Mouse (Mus musculus) MEL (cell line): ENCODE data around the gene Pla2g16. TPM values are rescaled to one million over a fixed set of nuclear protein-coding genes. Genes with fewer than 3 reads are reported as not detected.

Source experiments
- DNase-seq: peaks from one replicate; pipeline ENCODE4 v3.0.0; 2011; ENCODE audit warnings: low read depth, low spot score
- H3K27ac ChIP-seq: 2 replicates; pipeline ENCODE4 v1.5.1; 2012; ENCODE audit warnings: low read depth, mild to moderate bottlenecking, control low read depth, low read length, moderate library complexity; ENCODE audit not compliant: control insufficient read depth
- H3K27me3 ChIP-seq, 2 experiments: fragments of 150-350 bp in 1 of 2; sonication (generic) in 1 of 2; 2 replicates each; pipeline ENCODE4 v1.6.1; 2012; ENCODE audit warnings: low read length in 2 of 2, mild to moderate bottlenecking in 2 of 2, improper control_type of control experiment in 1 of 2, moderate library complexity in 1 of 2; ENCODE audit not compliant: insufficient read depth in 2 of 2, control insufficient read depth in 1 of 2
- H3K36me3 ChIP-seq, 2 experiments: 2 replicates each; pipeline ENCODE4 v1.6.1; 2012 to 2014; ENCODE audit warnings: low read length in 2 of 2, improper control_type of control experiment in 1 of 2, inconsistent platforms in 1 of 2, mild to moderate bottlenecking in 1 of 2; ENCODE audit not compliant: insufficient read depth in 2 of 2, control insufficient read depth in 1 of 2
- H3K4me1 ChIP-seq, 2 experiments: fragments of 150-350 bp in 1 of 2; sonication (generic) in 1 of 2; 2 replicates each; pipeline ENCODE4 v1.6.1; 2012; ENCODE audit warnings: low read length in 2 of 2, improper control_type of control experiment in 1 of 2, mild to moderate bottlenecking in 1 of 2; ENCODE audit not compliant: insufficient read depth in 2 of 2, control insufficient read depth in 1 of 2
- H3K4me3 ChIP-seq, 2 experiments: fragments of 150-350 bp in 1 of 2; sonication (generic) in 1 of 2; 2 replicates each; pipeline ENCODE4 v1.5.1; 2012; ENCODE audit warnings: low read depth in 2 of 2, low read length in 2 of 2, mild to moderate bottlenecking in 2 of 2, moderate library complexity in 2 of 2, control low read depth in 1 of 2, improper control_type of control experiment in 1 of 2; ENCODE audit not compliant: control insufficient read depth in 1 of 2, insufficient read depth in 1 of 2
- H3K79me2 ChIP-seq: 2 replicates; pipeline ENCODE4 v1.6.1; 2012; ENCODE audit warnings: mild to moderate bottlenecking, low read length, moderate library complexity; ENCODE audit not compliant: control insufficient read depth, poor library complexity, insufficient read depth
- H3K9ac ChIP-seq: 2 replicates; pipeline ENCODE4 v1.6.1; 2012; ENCODE audit warnings: low read depth, mild to moderate bottlenecking, control low read depth, low read length, moderate library complexity; ENCODE audit not compliant: control insufficient read depth, poor library complexity, severe bottlenecking
- H3K9me3 ChIP-seq: fragments of 150-350 bp; sonication (generic); replicated peaks from 2 replicates; pipeline ENCODE4 v1.6.1; 2012; ENCODE audit warnings: mild to moderate bottlenecking, low read length, improper control_type of control experiment, moderate library complexity; ENCODE audit not compliant: insufficient read depth
- BHLHE40 ChIP-seq: IDR thresholded peaks from 2 replicates; pipeline ENCODE4 v1.6.1; 2012; ENCODE audit warnings: low read depth, mild to moderate bottlenecking, inconsistent platforms, low read length, improper control_type of control experiment, borderline replicate concordance
- CHD1 ChIP-seq: IDR thresholded peaks from 2 replicates; pipeline ENCODE4 v1.6.1; 2012; ENCODE audit warnings: low read depth, mild to moderate bottlenecking, inconsistent platforms, low read length, improper control_type of control experiment
- CHD2 ChIP-seq: IDR thresholded peaks from 2 replicates; pipeline ENCODE4 v1.6.1; 2011; ENCODE audit warnings: low read length, improper control_type of control experiment
- CTCF ChIP-seq, 3 experiments: IDR thresholded peaks in 2 of 3; conservative IDR thresholded peaks in 1 of 3; 2 replicates each; pipeline ENCODE4 v1.5.1; 2011 to 2012; ENCODE audit warnings: low read length in 3 of 3, low read depth in 2 of 3, mild to moderate bottlenecking in 2 of 3, improper control_type of control experiment in 1 of 3, inconsistent platforms in 1 of 3, mixed read lengths in 1 of 3, moderate library complexity in 1 of 3; ENCODE audit not compliant: control insufficient read depth in 1 of 3, insufficient read depth in 1 of 3, poor library complexity in 1 of 3, severe bottlenecking in 1 of 3
- E2F4 ChIP-seq: IDR thresholded peaks from 2 replicates; pipeline ENCODE4 v1.6.1; 2011; ENCODE audit warnings: low read depth, low read length, improper control_type of control experiment, borderline replicate concordance
- ELF1 ChIP-seq: IDR thresholded peaks from 2 replicates; pipeline ENCODE4 v1.6.1; 2014; ENCODE audit warnings: low read depth, mild to moderate bottlenecking, inconsistent platforms, low read length, improper control_type of control experiment, moderate library complexity
- EP300 ChIP-seq, 2 experiments: IDR thresholded peaks; 2 replicates each; pipeline ENCODE4 v1.6.1; 2011; ENCODE audit warnings: improper control_type of control experiment in 2 of 2, low read length in 2 of 2, low read depth in 1 of 2, mild to moderate bottlenecking in 1 of 2
- GATA1 ChIP-seq: IDR thresholded peaks from 2 replicates; pipeline ENCODE4 v1.6.1; 2011; ENCODE audit warnings: low read depth, low read length, improper control_type of control experiment
- HCFC1 ChIP-seq: IDR thresholded peaks from 2 replicates; pipeline ENCODE4 v1.6.1; 2012; ENCODE audit warnings: low read depth, mild to moderate bottlenecking, inconsistent platforms, low read length, improper control_type of control experiment, moderate library complexity
- KAT2A ChIP-seq: conservative IDR thresholded peaks from 2 replicates; pipeline ENCODE4 v1.6.1; 2012; ENCODE audit warnings: low read depth, low read length, improper control_type of control experiment, inconsistent platforms
- MAFK ChIP-seq: IDR thresholded peaks from 2 replicates; pipeline ENCODE4 v1.6.1; 2011; ENCODE audit warnings: low read depth, mild to moderate bottlenecking, low read length, improper control_type of control experiment, borderline replicate concordance
- MAZ ChIP-seq: IDR thresholded peaks from 2 replicates; pipeline ENCODE4 v1.6.1; 2012; ENCODE audit warnings: low read depth, mild to moderate bottlenecking, inconsistent platforms, low read length, improper control_type of control experiment
- MXI1 ChIP-seq: IDR thresholded peaks from 2 replicates; pipeline ENCODE4 v1.6.1; 2011; ENCODE audit warnings: mild to moderate bottlenecking, low read depth, low read length, improper control_type of control experiment
- MYB ChIP-seq: IDR thresholded peaks from 2 replicates; pipeline ENCODE4 v1.6.1; 2011; ENCODE audit warnings: mild to moderate bottlenecking, low read depth, low read length, improper control_type of control experiment
- MYC ChIP-seq: IDR thresholded peaks from 2 replicates; pipeline ENCODE4 v1.6.1; 2011; ENCODE audit warnings: low read depth, mild to moderate bottlenecking, low read length, improper control_type of control experiment, moderate library complexity
- NELFE ChIP-seq: IDR thresholded peaks from 2 replicates; pipeline ENCODE4 v1.6.1; 2011; ENCODE audit warnings: low read depth, low read length, improper control_type of control experiment
- POLR2A ChIP-seq, 2 experiments: IDR thresholded peaks; 2 replicates each; pipeline ENCODE4 v1.6.1; 2011 to 2012; ENCODE audit warnings: low read length in 2 of 2, mild to moderate bottlenecking in 2 of 2, control low read depth in 1 of 2, improper control_type of control experiment in 1 of 2, low read depth in 1 of 2, moderate library complexity in 1 of 2; ENCODE audit not compliant: control insufficient read depth in 1 of 2, insufficient read depth in 1 of 2, poor library complexity in 1 of 2
- POLR2AphosphoS2 ChIP-seq: IDR thresholded peaks from 2 replicates; pipeline ENCODE4 v1.6.1; 2011; ENCODE audit warnings: low read length, improper control_type of control experiment
- POLR2AphosphoS5 ChIP-seq: IDR thresholded peaks from 2 replicates; pipeline ENCODE4 v1.6.1; 2012; ENCODE audit warnings: low read depth, borderline replicate concordance, mild to moderate bottlenecking, inconsistent platforms, low read length, moderate library complexity, mixed read lengths
- RAD21 ChIP-seq: IDR thresholded peaks from 2 replicates; pipeline ENCODE4 v1.6.1; 2011; ENCODE audit warnings: mild to moderate bottlenecking, low read depth, low read length, improper control_type of control experiment
- TAL1 ChIP-seq: IDR thresholded peaks from 2 replicates; pipeline ENCODE4 v1.6.1; 2012; ENCODE audit warnings: mild to moderate bottlenecking, inconsistent platforms, low read length, moderate library complexity, mixed read lengths
- TBP ChIP-seq: IDR thresholded peaks from 2 replicates; pipeline ENCODE4 v1.8.0; 2011; ENCODE audit warnings: low read depth, low read length, improper control_type of control experiment
- TCF12 ChIP-seq: IDR thresholded peaks from 2 replicates; pipeline ENCODE4 v1.6.1; 2014; ENCODE audit warnings: low read depth, mild to moderate bottlenecking, inconsistent platforms, low read length, improper control_type of control experiment, moderate library complexity
- UBTF ChIP-seq: IDR thresholded peaks from 2 replicates; pipeline ENCODE4 v1.6.1; 2012; ENCODE audit warnings: low read depth, mild to moderate bottlenecking, inconsistent platforms, low read length, improper control_type of control experiment, moderate library complexity, borderline replicate concordance; ENCODE audit not compliant: insufficient read depth
- USF1 ChIP-seq: IDR thresholded peaks from 2 replicates; pipeline ENCODE4 v1.6.1; 2014; ENCODE audit warnings: low read depth, mild to moderate bottlenecking, inconsistent platforms, low read length, improper control_type of control experiment, moderate library complexity
- USF2 ChIP-seq, 2 experiments: IDR thresholded peaks; 2 replicates each; pipeline ENCODE4 v1.6.1; 2011 to 2012; ENCODE audit warnings: improper control_type of control experiment in 2 of 2, low read length in 2 of 2, borderline replicate concordance in 1 of 2, inconsistent platforms in 1 of 2, low read depth in 1 of 2, mild to moderate bottlenecking in 1 of 2; ENCODE audit not compliant: insufficient read depth in 1 of 2
- ZC3H11A ChIP-seq: IDR thresholded peaks from 2 replicates; pipeline ENCODE4 v1.6.1; 2012; ENCODE audit warnings: low read depth, mild to moderate bottlenecking, inconsistent platforms, low read length, improper control_type of control experiment
- ZKSCAN1 ChIP-seq: IDR thresholded peaks from 2 replicates; pipeline ENCODE4 v1.6.1; 2012; ENCODE audit warnings: low read depth, mild to moderate bottlenecking, inconsistent platforms, low read length, improper control_type of control experiment, moderate library complexity
- ZMIZ1 ChIP-seq: IDR thresholded peaks from 2 replicates; pipeline ENCODE4 v1.6.1; 2012; ENCODE audit warnings: low read depth, mild to moderate bottlenecking, inconsistent platforms, low read length, improper control_type of control experiment, moderate library complexity
- ZNF384 ChIP-seq: IDR thresholded peaks from 2 replicates; pipeline ENCODE4 v1.6.1; 2012; ENCODE audit warnings: low read depth, mild to moderate bottlenecking, inconsistent platforms, low read length, improper control_type of control experiment
- polyA plus RNA-seq, 2 experiments: library from polyadenylated mRNA; stranded (reverse) in 1 of 2; unstranded in 1 of 2; fragments of >175 nt in 1 of 2; fragments of >200 nt in 1 of 2; gene quantifications; 2 replicates each; pipeline versions ENCODE4 v1.2.1 to v1.2.4; 2012; ENCODE audit warnings: low replicate concordance in 2 of 2, low read depth in 1 of 2; ENCODE audit not compliant: insufficient read length in 2 of 2, insufficient read depth in 1 of 2, missing spikeins in 1 of 2
- total RNA-seq: library from RNA; depleted of rRNA; stranded (reverse); fragments of 300-350 nt; gene quantifications from 2 replicates; pipeline ENCODE4 v1.2.3, GENCODE M21; 2012

Gene Pla2g16
- total and polyA plus RNA-seq, 3 experiments = 19.0 to 24.7 TPM; not detected in 1

GRCm38 (mm10) chr19:7616231-7616930 is 59.1 kb downstream of the Pla2g16 start:
- Histone ChIP-seq H3K9me3 (no peaks in the 10 kb centered on the region), H3K27ac (no peak overlapping the region), H3K27me3 (peaks cover 0 to 2% of the 10 kb centered on the region in 2 experiments; a peak in 1 of 4 replicates), H3K79me2 (no peaks in the 10 kb centered on the region), H3K36me3 (no peaks in the 10 kb centered on the region), H3K9ac (no peak overlapping the region), H3K4me1 (no peaks in the 10 kb centered on the region), H3K4me3 (no peak overlapping the region)
- DNase-seq = no peak
- TF ChIP-seq TAL1 (no peak), ZC3H11A (no peak), MYC (no peak), RAD21 (no peak), BHLHE40 (no peak), GATA1 (no peak), HCFC1 (no peak), MYB (no peak), CHD1 (no peak), EP300 (IDR thresholded peaks at IDR 0.05; ENCODE audit: low read depth in 1 of 2, low read length in 2 of 2) (no peak), USF1 (no peak), NELFE (no peak), ZMIZ1 (no peak), ZKSCAN1 (no peak), KAT2A (no peak), USF2 (IDR thresholded peaks at IDR 0.05; ENCODE audit: borderline replicate concordance in 1 of 2, insufficient read depth in 1 of 2, low read depth in 1 of 2, low read length in 2 of 2) (no peak), MAFK (no peak), CHD2 (no peak), TCF12 (no peak), POLR2AphosphoS2 (no peak)

- H3K4me1 ChIP-seq = no peaks in the 10 kb centered on the region
- H3K36me3 ChIP-seq = no peaks in the 10 kb centered on the region
- H3K79me2 ChIP-seq = no peaks in the 10 kb centered on the region
- TF ChIP-seq ZNF384 (no peak), MAZ (no peak), ZC3H11A (no peak), RAD21 (no peak), ELF1 (no peak), USF1 (no peak), NELFE (no peak), POLR2AphosphoS2 (no peak), E2F4 (no peak), TBP (no peak), POLR2AphosphoS5 (no peak), MXI1 (no peak), TAL1 (no peak), POLR2A (IDR thresholded peaks at IDR 0.05; ENCODE audit: control insufficient read depth in 1 of 2, insufficient read depth in 1 of 2, low read depth in 1 of 2, low read length in 2 of 2, poor library complexity in 1 of 2) (no peak), ZMIZ1 (no peak), ZKSCAN1 (no peak), HCFC1 (no peak), UBTF (no peak), CTCF (IDR thresholded peaks at IDR 0.05 in 2 of 3, conservative IDR thresholded peaks at IDR 0.05 in 1 of 3; ENCODE audit: control insufficient read depth in 1 of 3, insufficient read depth in 1 of 3, low read depth in 2 of 3, low read length in 3 of 3, poor library complexity in 1 of 3, severe bottlenecking in 1 of 3) (no peak), MAFK (no peak)
- H3K9ac ChIP-seq = no peak overlapping the region
- H3K27me3 ChIP-seq = peaks cover 0 to 2% of the 10 kb centered on the region in 2 experiments; a peak in 1 of 4 replicates
- no peaks in the 10 kb centered on the region for H3K9me3 ChIP-seq
- no peak overlapping the region for H3K4me3 ChIP-seq
- no peak for DNase-seq
- H3K27ac ChIP-seq = no peak overlapping the region
Measured at GRCm38 (mm10) chr19:7617085-7617484, 59.8 kb downstream of the Pla2g16 start.
